Mouse (Mus musculus): Measurements from ENCODE around the gene Npr2.

Gene Npr2

GRCm38 (mm10) chr4:43672070-43672469 is 40.3 kb downstream of the Npr2 start:
- peak; percentile 92 for DNase-seq (ENCODE audit: low read depth)

GRCm38 (mm10) chr4:43673703-43674102 is 42.0 kb downstream of the Npr2 start:
- DNase-seq (ENCODE audit: low read depth) = no peak

- DNase-seq (ENCODE audit: low read depth) = no peak
These were observed 43.2 kb downstream of the Npr2 start for GRCm38 (mm10) chr4:43674974-43675373.

GRCm38 (mm10) chr4:43675608-43676007 is 43.9 kb downstream of the Npr2 start:
- no peak for DNase-seq (ENCODE audit: low read depth)

- DNase-seq (ENCODE audit: low read depth) = no peak
These were observed 46.8 kb downstream of the Npr2 start for GRCm38 (mm10) chr4:43678541-43678940.

GRCm38 (mm10) chr4:43679416-43680043 is 47.8 kb downstream of the Npr2 start:
- DNase-seq (ENCODE audit: low read depth) = no peak

- DNase-seq (ENCODE audit: low read depth) = no peak
These were observed 58.3 kb downstream of the Npr2 start for GRCm38 (mm10) chr4:43690021-43690420.

GRCm38 (mm10) chr4:43691026-43691425 is 59.3 kb downstream of the Npr2 start:
- no peak for DNase-seq (ENCODE audit: low read depth)

- DNase-seq (ENCODE audit: low read depth) = no peak
These were observed 62.1 kb downstream of the Npr2 start for GRCm38 (mm10) chr4:43693806-43694241.

- no peak for DNase-seq (ENCODE audit: low read depth)
These were observed 62.9 kb downstream of the Npr2 start for GRCm38 (mm10) chr4:43694439-43695248.

GRCm38 (mm10) chr4:43695249-43695671 is 63.5 kb downstream of the Npr2 start:
- DNase-seq (ENCODE audit: low read depth) = no peak

GRCm38 (mm10) chr4:43696561-43696960 is 64.8 kb downstream of the Npr2 start:
- DNase-seq (ENCODE audit: low read depth) = no peak

GRCm38 (mm10) chr4:43700707-43701106 is 69.0 kb downstream of the Npr2 start, which contains the start of gene Olfr70:
Gene Olfr70 (minus strand): TSS chr4:43700807.
- no peak for DNase-seq (ENCODE audit: low read depth)

Measured in induced T-regulatory cell, adult 2 months (primary cell).